Mouse (Mus musculus) bone marrow, adult 2 months (tissue): Measurements from ENCODE around the gene Cebpb.

Experiments
- CTCF ChIP-seq: fragments of 200-500 bp; IDR thresholded peaks from 2 replicates; pipeline ENCODE4 v1.5.1; 2011; ENCODE audit warnings: low read length, control low read depth; ENCODE audit not compliant: control insufficient read depth, insufficient read depth
- POLR2A ChIP-seq: fragments of 200-500 bp; IDR thresholded peaks from 2 replicates; pipeline ENCODE4 v1.6.1; 2011; ENCODE audit warnings: low read depth, mild to moderate bottlenecking, control low read depth, low read length, borderline replicate concordance; ENCODE audit not compliant: control insufficient read depth

GRCm38 (mm10) chr2:167725879-167726278, 37.2 kb downstream of the Cebpb start:
- no peak for TF ChIP-seq POLR2A
- no peak for TF ChIP-seq CTCF
